Mouse (Mus musculus): ENCODE measurements around the gene Dcaf7. TPM values are rescaled to one million over a fixed set of nuclear protein-coding genes. Genes with fewer than 3 reads are reported as not detected.
"Not testable (repeated sequence)": the region's sequence is repeated elsewhere in the genome, so short reads cannot be mapped to it uniquely, and the experiment has no call there.

Dcaf7 gene
- polyA plus RNA-seq, 1 experiment from 2014 or later: 145 TPM

- H3K27ac ChIP-seq (ENCODE audit: low read length): no peak overlapping the region
- H3K4me2 ChIP-seq (ENCODE audit: low read length): no peak overlapping the region
- H3K4me3 ChIP-seq (replicated peaks; ENCODE audit: low read length): no peak overlapping the region
- peaks cover 32% of the 10 kb centered on the region for H3K36me3 ChIP-seq (ENCODE audit: control insufficient read depth, insufficient read depth)
- H3K4me1 ChIP-seq (replicated peaks; ENCODE audit: control insufficient read depth, insufficient read depth, low read length): no peaks in the 10 kb centered on the region
- WGBS: 93% methylated on average over 8 of the region's 8 CpGs
- no peaks in the 10 kb centered on the region for H3K27me3 ChIP-seq (replicated peaks; ENCODE audit: control insufficient read depth, insufficient read depth, low read length)
- no peak for ATAC-seq
- no peak overlapping the region for H3K9ac ChIP-seq (replicated peaks; ENCODE audit: low read depth, low read length)
- no peaks in the 10 kb centered on the region for H3K9me3 ChIP-seq (ENCODE audit: control insufficient read depth, low read length)
Observed at GRCm38 (mm10) chr11:106056819-106057491, 20.3 kb downstream of the Dcaf7 start.

GRCm38 (mm10) chr11:106058020-106058419 is 21.3 kb downstream of the Dcaf7 start:
- Histone ChIP-seq H3K27me3 (replicated peaks; ENCODE audit: control insufficient read depth, insufficient read depth, low read length) (no peaks in the 10 kb centered on the region), H3K36me3 (ENCODE audit: control insufficient read depth, insufficient read depth) (peaks cover 26% of the 10 kb centered on the region), H3K27ac (ENCODE audit: low read length) (no peak overlapping the region), H3K9ac (replicated peaks; ENCODE audit: low read depth, low read length) (no peak overlapping the region), H3K4me2 (ENCODE audit: low read length) (no peak overlapping the region), H3K4me3 (replicated peaks; ENCODE audit: low read length) (no peak overlapping the region), H3K9me3 (ENCODE audit: control insufficient read depth, low read length) (no peaks in the 10 kb centered on the region), H3K4me1 (replicated peaks; ENCODE audit: control insufficient read depth, insufficient read depth, low read length) (no peaks in the 10 kb centered on the region)
- no peak for ATAC-seq
- 82% methylated on average over 8 of the region's 8 CpGs for WGBS

GRCm38 (mm10) chr11:106060549-106060948 is 23.9 kb downstream of the Dcaf7 start:
- H3K9ac ChIP-seq (replicated peaks; ENCODE audit: low read depth, low read length): no peak overlapping the region
- no peak overlapping the region for H3K4me2 ChIP-seq (ENCODE audit: low read length)
- no peaks in the 10 kb centered on the region for H3K27me3 ChIP-seq (replicated peaks; ENCODE audit: control insufficient read depth, insufficient read depth, low read length)
- ATAC-seq: no peak
- no peaks in the 10 kb centered on the region; the same call in 1 of the 2 replicates for H3K4me1 ChIP-seq (replicated peaks; ENCODE audit: control insufficient read depth, insufficient read depth, low read length)
- H3K27ac ChIP-seq (ENCODE audit: low read length): no peak overlapping the region
- WGBS: 93% methylated on average over 1 of the region's 1 CpGs
- peaks cover 11% of the 10 kb centered on the region for H3K36me3 ChIP-seq (ENCODE audit: control insufficient read depth, insufficient read depth)
- H3K9me3 ChIP-seq (ENCODE audit: control insufficient read depth, low read length): no peaks in the 10 kb centered on the region
- no peak overlapping the region for H3K4me3 ChIP-seq (replicated peaks; ENCODE audit: low read length)

GRCm38 (mm10) chr11:106061311-106061710 is 24.6 kb downstream of the Dcaf7 start:
- H3K27ac ChIP-seq (ENCODE audit: low read length): no peak overlapping the region

GRCm38 (mm10) chr11:106063756-106064155 is 27.1 kb downstream of the Dcaf7 start:
- no peaks in the 10 kb centered on the region for H3K9me3 ChIP-seq (ENCODE audit: control insufficient read depth, low read length)
- H3K4me2 ChIP-seq (ENCODE audit: low read length): no peak overlapping the region
- no peaks in the 10 kb centered on the region for H3K27me3 ChIP-seq (replicated peaks; ENCODE audit: control insufficient read depth, insufficient read depth, low read length)
- no peak overlapping the region for H3K4me3 ChIP-seq (replicated peaks; ENCODE audit: low read length)
- H3K36me3 ChIP-seq (ENCODE audit: control insufficient read depth, insufficient read depth): peaks cover 8% of the 10 kb centered on the region; the same call in 1 of the 2 replicates
- no peak overlapping the region for H3K9ac ChIP-seq (replicated peaks; ENCODE audit: low read depth, low read length)
- no peak for ATAC-seq
- no peak overlapping the region for H3K27ac ChIP-seq (ENCODE audit: low read length)
- H3K4me1 ChIP-seq (replicated peaks; ENCODE audit: control insufficient read depth, insufficient read depth, low read length): peaks cover 5% of the 10 kb centered on the region
- 84% methylated on average over 5 of the region's 5 CpGs for WGBS

More at GRCm38 (mm10) chr11:106061311-106061710, 24.6 kb downstream of the Dcaf7 start:
- H3K9ac ChIP-seq (replicated peaks; ENCODE audit: low read depth, low read length): no peak overlapping the region
- ATAC-seq: no peak
- no peaks in the 10 kb centered on the region for H3K9me3 ChIP-seq (ENCODE audit: control insufficient read depth, low read length)
- H3K4me1 ChIP-seq (replicated peaks; ENCODE audit: control insufficient read depth, insufficient read depth, low read length): peaks cover under 1% of the 10 kb centered on the region; the same call in 1 of the 2 replicates
- no peak overlapping the region for H3K4me3 ChIP-seq (replicated peaks; ENCODE audit: low read length)
- WGBS: 92% methylated on average over 1 of the region's 1 CpGs
- no peak overlapping the region for H3K4me2 ChIP-seq (ENCODE audit: low read length)
- H3K36me3 ChIP-seq (ENCODE audit: control insufficient read depth, insufficient read depth): peaks cover 11% of the 10 kb centered on the region; the same call in 1 of the 2 replicates
- H3K27me3 ChIP-seq (replicated peaks; ENCODE audit: control insufficient read depth, insufficient read depth, low read length): no peaks in the 10 kb centered on the region

GRCm38 (mm10) chr11:106065073-106065922 is 28.6 kb downstream of the Dcaf7 start:
- Histone ChIP-seq H3K4me2 (ENCODE audit: low read length) (peak overlapping the region; percentile 96), H3K36me3 (ENCODE audit: control insufficient read depth, insufficient read depth) (no peaks in the 10 kb centered on the region; the same call in 1 of the 2 replicates), H3K27me3 (replicated peaks; ENCODE audit: control insufficient read depth, insufficient read depth, low read length) (no peaks in the 10 kb centered on the region), H3K4me3 (replicated peaks; ENCODE audit: low read length) (peak overlapping the region; percentile 60), H3K27ac (ENCODE audit: low read length) (no peak overlapping the region; the same call in 1 of the 2 replicates), H3K9ac (replicated peaks; ENCODE audit: low read depth, low read length) (peak overlapping the region; percentile 72), H3K9me3 (ENCODE audit: control insufficient read depth, low read length) (no peaks in the 10 kb centered on the region), H3K4me1 (replicated peaks; ENCODE audit: control insufficient read depth, insufficient read depth, low read length) (peaks cover 5% of the 10 kb centered on the region)
- ATAC-seq: no peak
- 43% methylated on average over 18 of the region's 18 CpGs for WGBS

GRCm38 (mm10) chr11:106065923-106066571 is 29.4 kb downstream of the Dcaf7 start, which contains the start of gene Taco1:
TSS of gene Taco1 (plus strand) at chr11:106066061.
- peak within 1 kb of the TSS; percentile 60 for H3K4me3 ChIP-seq (replicated peaks; ENCODE audit: low read length)
- H3K4me1 ChIP-seq (replicated peaks; ENCODE audit: control insufficient read depth, insufficient read depth, low read length): peaks cover 5% of the 10 kb centered on the region
- peak within 1 kb of the TSS; percentile 96 for H3K4me2 ChIP-seq (ENCODE audit: low read length)
- ATAC-seq: peak; percentile 99
- no peaks in the 10 kb centered on the region for H3K36me3 ChIP-seq (ENCODE audit: control insufficient read depth, insufficient read depth)
- no peaks in the 10 kb centered on the region for H3K9me3 ChIP-seq (ENCODE audit: control insufficient read depth, low read length)
- H3K27me3 ChIP-seq (replicated peaks; ENCODE audit: control insufficient read depth, insufficient read depth, low read length): no peaks in the 10 kb centered on the region
- H3K27ac ChIP-seq (ENCODE audit: low read length): peak within 1 kb of the TSS; percentile 72
- H3K9ac ChIP-seq (replicated peaks; ENCODE audit: low read depth, low read length): peak within 1 kb of the TSS; percentile 72
- WGBS: under 1% methylated on average over 49 of the region's 49 CpGs

- not testable (repeated sequence) for H3K27ac ChIP-seq (ENCODE audit: low read length); H3K36me3 ChIP-seq (ENCODE audit: control insufficient read depth, insufficient read depth); H3K9me3 ChIP-seq (ENCODE audit: control insufficient read depth, low read length); H3K27me3 ChIP-seq (replicated peaks; ENCODE audit: control insufficient read depth, insufficient read depth, low read length); ATAC-seq; H3K4me1 ChIP-seq (replicated peaks; ENCODE audit: control insufficient read depth, insufficient read depth, low read length)
- Histone ChIP-seq H3K9ac (replicated peaks; ENCODE audit: low read depth, low read length) (peak overlapping the region; percentile 72), H3K4me3 (replicated peaks; ENCODE audit: low read length) (peak overlapping the region; percentile 60), H3K4me2 (ENCODE audit: low read length) (peak overlapping the region; percentile 96)
- WGBS: 17% methylated on average over 23 of the region's 23 CpGs
Observed at GRCm38 (mm10) chr11:106066616-106067015, 29.9 kb downstream of the Dcaf7 start.

- H3K27me3 ChIP-seq (replicated peaks; ENCODE audit: control insufficient read depth, insufficient read depth, low read length): no peaks in the 10 kb centered on the region
- 0 out of 2 replicates have a peak, but pooled peaks cover 4% of the 10 kb centered on the region for H3K36me3 ChIP-seq (ENCODE audit: control insufficient read depth, insufficient read depth)
- WGBS: 83% methylated on average over 3 of the region's 3 CpGs
- no peak for ATAC-seq
- no peak overlapping the region for H3K4me3 ChIP-seq (replicated peaks; ENCODE audit: low read length)
- H3K9me3 ChIP-seq (ENCODE audit: control insufficient read depth, low read length): no peaks in the 10 kb centered on the region
- H3K4me1 ChIP-seq (replicated peaks; ENCODE audit: control insufficient read depth, insufficient read depth, low read length): no peaks in the 10 kb centered on the region
- H3K27ac ChIP-seq (ENCODE audit: low read length): no peak overlapping the region
- no peak overlapping the region for H3K4me2 ChIP-seq (ENCODE audit: low read length)
- no peak overlapping the region for H3K9ac ChIP-seq (replicated peaks; ENCODE audit: low read depth, low read length)
Observed at GRCm38 (mm10) chr11:106073774-106074173, 37.1 kb downstream of the Dcaf7 start.

Data from forebrain, embryonic 16.5 days (tissue).